Mouse (Mus musculus) brain, embryonic 18.5 days (tissue): ENCODE measurements at regions not wholly inside any gene's neighbourhood (a gene's known extent, or its start where the extent isn't known, plus 50 kb on each side); places are given as distances from the start of the nearest gene placed in this dataset.

ENCODE experiments used
- DNase-seq: peaks from one replicate; pipeline ENCODE4 v3.0.0-alpha.2; 2012; ENCODE audit warnings: low read depth, low spot score

GRCm38 (mm10) chr17:62546286-62546685 lies 334.8 kb downstream of the Efna5 start:
- no peak for DNase-seq

- DNase-seq: no peak
Measured at GRCm38 (mm10) chr17:62545330-62545729, 335.8 kb downstream of the Efna5 start.

- no peak for DNase-seq
Measured at GRCm38 (mm10) chr17:62543056-62543975, 337.8 kb downstream of the Efna5 start.

- DNase-seq: no peak
Measured at GRCm38 (mm10) chr17:62529911-62530310, 351.2 kb downstream of the Efna5 start.

- no peak for DNase-seq
Measured at GRCm38 (mm10) chr17:62527556-62527955, 353.6 kb downstream of the Efna5 start.

GRCm38 (mm10) chr17:62513635-62514034 lies 367.5 kb downstream of the Efna5 start:
- DNase-seq: no peak

- no peak for DNase-seq
Measured at GRCm38 (mm10) chr17:62510184-62510583, 370.9 kb downstream of the Efna5 start.

GRCm38 (mm10) chr17:62507766-62508485 lies 373.2 kb downstream of the Efna5 start:
- no peak for DNase-seq

GRCm38 (mm10) chr17:62504691-62505090 lies 376.4 kb downstream of the Efna5 start:
- DNase-seq: no peak

- no peak for DNase-seq
Measured at GRCm38 (mm10) chr17:62470739-62471138, 410.4 kb downstream of the Efna5 start.

GRCm38 (mm10) chr17:62469367-62469766 lies 411.8 kb downstream of the Efna5 start:
- no peak for DNase-seq

- DNase-seq: no peak
Measured at GRCm38 (mm10) chr17:62468859-62469258, 412.3 kb downstream of the Efna5 start.

- DNase-seq: no peak
Measured at GRCm38 (mm10) chr17:62467072-62467471, 414.0 kb downstream of the Efna5 start.

GRCm38 (mm10) chr17:62464994-62465393 lies 416.1 kb downstream of the Efna5 start:
- no peak for DNase-seq

- DNase-seq: no peak
Measured at GRCm38 (mm10) chr17:62464228-62464627, 416.9 kb downstream of the Efna5 start.

- DNase-seq: no peak
Measured at GRCm38 (mm10) chr17:62461304-62462245, 419.5 kb downstream of the Efna5 start.

GRCm38 (mm10) chr17:62458964-62459363 lies 422.2 kb downstream of the Efna5 start:
- no peak for DNase-seq

- no peak for DNase-seq
Measured at GRCm38 (mm10) chr17:62438045-62438444, 443.1 kb downstream of the Efna5 start.

GRCm38 (mm10) chr17:62436044-62436443 lies 445.1 kb downstream of the Efna5 start:
- DNase-seq: no peak

- no peak for DNase-seq
Measured at GRCm38 (mm10) chr17:62423476-62424385, 457.4 kb downstream of the Efna5 start.
